Mouse (Mus musculus): Measurements from ENCODE around the gene Map4k2.

The Map4k2 gene

GRCm38 (mm10) chr19:6315573-6315972, 25.4 kb upstream of the Map4k2 start:
- no peak for DNase-seq (ENCODE audit: low spot score in 2 of 2)

DNA sequence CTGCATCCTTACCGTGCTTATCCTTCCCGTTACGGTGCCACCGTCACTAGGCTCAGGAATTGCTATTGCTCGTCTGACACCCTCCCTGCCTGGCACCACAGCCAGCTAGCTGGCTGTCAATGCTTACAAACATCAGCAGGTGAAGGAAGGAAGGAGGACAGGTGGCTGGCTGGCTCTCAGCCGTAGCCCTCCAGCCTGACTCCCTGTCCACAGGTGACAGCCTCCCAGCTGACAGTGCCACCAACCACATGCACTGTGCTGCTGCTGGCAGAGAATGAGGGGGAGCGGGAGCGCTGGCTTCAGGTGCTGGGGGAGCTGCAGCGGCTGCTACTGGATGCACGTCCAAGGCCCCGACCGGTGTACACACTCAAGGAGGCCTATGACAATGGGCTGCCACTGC, 22.8 kb upstream of the Map4k2 start:
- DNase-seq (ENCODE audit: low spot score in 2 of 2), result no peak

DNA sequence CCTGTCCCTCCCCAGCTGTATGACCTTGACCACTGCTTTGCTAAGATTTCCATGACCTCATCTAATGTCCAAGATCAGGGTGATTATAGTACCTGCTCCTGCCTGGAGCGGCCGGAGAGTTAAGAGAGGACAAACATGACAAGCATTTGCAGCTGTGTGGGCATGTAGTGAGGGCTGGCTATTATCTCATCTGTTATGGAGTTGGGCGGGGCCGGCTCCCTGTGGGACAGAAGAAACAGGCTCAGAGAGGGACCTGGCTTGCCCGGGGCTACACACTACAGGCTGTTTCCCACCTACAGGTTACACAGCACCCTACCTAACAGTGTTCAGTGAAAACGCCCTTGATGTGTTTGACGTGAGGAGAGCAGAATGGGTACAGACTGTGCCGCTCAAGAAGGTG, 19.6 kb upstream of the Map4k2 start:
- DNase-seq (ENCODE audit: low spot score in 2 of 2), result no peak

DNA sequence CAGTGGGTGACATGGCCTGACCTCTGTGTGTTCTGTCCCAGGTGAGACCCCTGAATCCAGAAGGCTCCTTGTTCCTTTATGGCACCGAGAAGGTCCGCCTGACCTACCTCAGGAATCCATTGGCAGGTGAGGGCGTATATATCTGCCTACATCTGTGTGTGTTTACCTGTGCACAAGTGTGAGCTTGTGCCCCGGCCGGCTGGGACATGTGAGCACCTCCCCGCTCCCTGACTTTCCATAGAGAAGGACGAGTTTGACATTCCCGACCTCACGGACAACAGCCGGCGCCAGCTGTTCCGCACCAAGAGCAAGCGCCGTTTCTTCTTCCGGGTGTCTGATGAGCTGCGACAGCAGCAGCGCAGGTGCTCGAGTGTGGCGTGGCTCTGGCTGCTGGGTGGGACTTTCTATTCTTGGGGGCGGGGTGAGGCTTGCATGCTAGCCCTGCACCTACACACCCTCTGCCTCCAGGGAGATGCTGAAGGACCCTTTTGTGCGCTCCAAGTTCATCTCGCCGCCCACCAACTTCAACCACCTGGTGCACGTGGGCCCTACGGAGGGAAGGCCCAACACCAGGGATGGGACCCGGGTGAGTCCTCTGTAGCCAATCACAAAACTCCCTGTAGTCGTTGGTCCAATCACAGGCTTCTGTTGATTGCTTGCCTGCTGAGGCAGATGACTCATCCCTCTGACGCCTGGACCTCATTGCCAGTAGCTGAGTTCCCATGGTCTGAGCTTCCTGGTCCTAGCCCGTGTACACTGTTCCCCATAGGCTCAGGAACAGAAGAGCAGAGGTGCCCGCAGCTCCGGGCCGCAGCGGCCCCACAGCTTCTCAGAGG, 18.9 kb upstream of the Map4k2 start:
- DNase-seq (ENCODE audit: low spot score in 2 of 2), result no peak

DNA sequence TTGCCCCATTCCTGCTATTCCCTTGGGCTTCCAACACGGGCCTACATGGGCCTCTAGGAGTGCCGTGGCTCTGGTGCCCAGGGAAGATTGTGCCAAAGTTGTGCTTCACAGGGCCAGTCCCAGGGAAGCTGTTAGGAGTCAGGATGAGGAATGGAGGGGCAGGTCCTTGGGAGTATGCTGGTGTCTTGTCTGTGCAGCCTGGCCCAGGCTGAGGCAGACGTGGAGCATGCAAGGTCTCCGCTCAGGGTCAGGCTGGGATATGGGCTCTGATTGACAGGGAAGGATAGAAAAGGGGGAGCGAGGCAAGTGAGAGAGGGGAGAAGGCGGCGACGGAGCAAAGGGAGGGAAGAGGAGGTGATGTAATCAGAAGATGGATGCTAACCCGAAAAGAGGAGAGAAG, 16.2 kb upstream of the Map4k2 start:
- DNase-seq (ENCODE audit: low spot score in 2 of 2), result no peak

DNA sequence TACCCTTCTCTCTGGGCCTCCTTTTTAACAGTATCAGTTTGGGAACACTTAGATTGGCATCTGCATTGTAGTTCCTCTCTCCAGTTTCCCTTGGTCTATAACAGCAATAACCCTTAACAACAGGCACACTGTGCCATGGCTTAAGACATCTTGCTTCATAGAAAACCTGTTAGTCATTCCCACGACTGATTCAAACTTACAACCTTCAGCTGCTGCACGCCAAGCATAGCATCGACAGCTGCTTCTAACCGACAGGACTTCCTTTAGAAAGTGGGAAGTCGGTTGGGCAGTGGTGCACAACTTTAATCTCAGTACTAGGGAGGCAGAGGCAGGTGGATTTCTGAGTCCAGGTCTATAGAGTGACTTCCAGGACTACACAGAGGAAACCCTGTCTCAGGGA, 9.8 kb upstream of the Map4k2 start:
- DNase-seq (ENCODE audit: low spot score in 2 of 2), result no peak

DNA sequence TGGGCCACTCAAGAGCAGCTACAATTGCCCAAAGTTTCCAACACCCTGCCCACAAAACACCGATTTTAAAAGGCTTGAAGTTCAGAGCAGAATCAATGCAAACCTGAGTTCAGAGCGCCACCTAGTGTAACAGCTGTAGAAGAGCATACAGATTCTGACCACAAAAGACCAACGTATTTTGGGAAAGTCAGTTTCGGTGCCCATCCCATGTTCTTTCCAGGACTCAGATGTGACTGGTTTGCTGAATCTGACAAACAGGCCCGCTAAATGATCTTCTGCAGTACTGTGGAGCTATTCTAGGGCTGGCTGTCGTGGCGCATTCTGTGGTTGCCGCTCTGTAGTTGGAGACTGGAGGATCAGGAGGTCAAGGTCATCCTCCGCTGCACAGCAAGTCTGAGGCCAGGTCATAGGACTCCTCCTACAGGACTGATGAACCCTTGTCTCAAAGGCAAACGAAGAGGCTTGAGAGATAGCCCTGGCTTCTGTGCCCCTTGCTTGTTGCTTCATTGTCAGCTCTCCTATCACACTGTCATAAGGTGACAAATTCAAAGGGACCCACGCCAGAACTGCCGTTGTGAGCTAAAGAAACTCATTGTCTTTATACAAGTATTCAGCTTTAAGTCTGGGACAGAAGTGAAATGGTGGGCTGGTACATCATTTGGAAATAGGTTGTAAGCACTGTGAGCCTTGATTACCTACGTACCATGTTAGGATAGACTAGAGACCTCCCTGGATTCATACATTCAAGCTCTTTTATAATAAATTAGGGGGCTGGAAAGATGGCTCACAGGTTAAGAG, 9.0 kb upstream of the Map4k2 start:
- DNase-seq (ENCODE audit: low spot score in 2 of 2), result no peak

- DNase-seq (ENCODE audit: low spot score in 2 of 2), result no peak
Observed at GRCm38 (mm10) chr19:6333761-6334595, 7.0 kb upstream of the Map4k2 start.

DNA sequence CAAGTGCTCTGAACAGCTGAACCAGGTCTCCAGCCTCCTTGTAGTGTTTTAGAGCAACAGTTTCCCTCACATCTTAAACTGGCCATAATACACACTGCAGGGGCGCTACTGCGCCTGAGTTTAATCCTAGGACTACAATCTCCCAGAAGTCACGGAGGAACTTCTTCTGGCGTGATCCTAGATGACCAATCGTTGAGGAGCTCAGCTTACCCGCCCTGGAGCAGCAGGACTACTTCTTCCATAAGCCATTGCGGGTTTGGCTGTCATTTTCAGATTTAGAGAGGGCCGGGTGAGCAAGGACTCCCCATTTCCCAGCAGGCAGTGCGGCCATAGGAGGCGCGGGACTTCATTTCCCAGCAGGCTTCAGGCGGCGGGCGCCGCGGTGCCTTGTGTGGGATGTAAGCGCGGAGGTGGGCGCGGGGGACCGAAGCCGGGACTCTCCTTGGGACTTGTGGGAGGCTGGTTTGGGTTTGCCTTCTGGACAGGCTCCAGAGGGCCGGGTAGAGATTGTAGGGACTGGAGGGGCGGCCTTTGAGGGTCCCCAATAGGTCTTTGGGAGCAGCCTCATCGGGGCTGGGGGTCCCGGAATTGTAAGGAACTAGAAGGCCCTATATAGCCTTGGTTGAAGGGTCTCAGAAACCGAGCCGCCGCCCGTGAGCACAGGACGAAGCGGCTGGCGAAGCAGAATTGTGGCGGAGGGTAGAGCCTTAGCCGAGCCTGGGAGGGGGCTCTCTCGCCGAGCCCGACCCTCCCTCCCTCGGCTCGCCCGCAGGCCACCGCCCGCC, 6.1 kb upstream of the Map4k2 start, which contains the start of gene Men1:
Gene Men1, plus strand, starts transcription at position 307 of the 785 bp plus-strand sequence.
- peak; percentile 96 to 97 for DNase-seq (ENCODE audit: low spot score in 2 of 2)

- DNase-seq (ENCODE audit: low spot score in 2 of 2), result no peak
Observed at GRCm38 (mm10) chr19:6335458-6335827, 5.5 kb upstream of the Map4k2 start.

DNA sequence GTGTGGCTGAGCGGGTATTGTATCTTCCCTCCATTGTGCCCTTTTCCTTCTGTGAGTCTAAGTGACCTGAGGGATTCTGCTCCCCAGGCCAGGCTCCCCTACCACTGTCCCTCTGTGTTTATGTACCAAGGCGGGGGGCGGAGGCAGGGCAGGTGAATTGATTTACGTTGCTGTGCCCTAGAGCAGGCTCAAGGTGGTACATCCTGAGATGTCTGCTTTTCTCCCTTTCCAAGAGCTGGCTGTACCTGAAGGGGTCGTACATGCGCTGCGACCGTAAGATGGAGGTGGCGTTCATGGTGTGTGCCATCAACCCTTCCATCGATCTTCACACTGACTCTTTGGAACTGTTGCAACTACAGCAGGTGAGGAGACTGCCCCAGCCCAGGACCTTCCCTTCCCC, 4.0 kb upstream of the Map4k2 start:
- no peak for DNase-seq (ENCODE audit: low spot score in 2 of 2)

DNA sequence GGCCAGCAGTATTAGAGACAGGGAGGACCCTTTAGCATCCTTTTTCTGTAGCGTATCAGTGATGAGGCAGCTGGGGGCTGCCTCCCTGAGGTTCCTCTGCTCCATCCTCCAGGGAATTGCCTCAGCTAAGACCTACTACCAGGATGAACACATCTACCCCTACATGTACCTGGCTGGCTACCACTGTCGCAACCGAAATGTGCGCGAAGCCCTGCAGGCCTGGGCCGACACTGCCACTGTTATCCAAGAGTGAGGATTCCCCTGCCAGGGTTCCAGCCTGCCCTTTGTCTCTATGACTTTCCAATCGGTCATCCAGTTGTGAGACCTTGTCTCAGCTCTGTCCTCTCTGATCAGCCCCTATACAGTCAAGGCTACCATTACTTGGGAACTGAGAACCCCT, 2.8 kb upstream of the Map4k2 start:
- no peak for DNase-seq (ENCODE audit: low spot score in 2 of 2)

DNA sequence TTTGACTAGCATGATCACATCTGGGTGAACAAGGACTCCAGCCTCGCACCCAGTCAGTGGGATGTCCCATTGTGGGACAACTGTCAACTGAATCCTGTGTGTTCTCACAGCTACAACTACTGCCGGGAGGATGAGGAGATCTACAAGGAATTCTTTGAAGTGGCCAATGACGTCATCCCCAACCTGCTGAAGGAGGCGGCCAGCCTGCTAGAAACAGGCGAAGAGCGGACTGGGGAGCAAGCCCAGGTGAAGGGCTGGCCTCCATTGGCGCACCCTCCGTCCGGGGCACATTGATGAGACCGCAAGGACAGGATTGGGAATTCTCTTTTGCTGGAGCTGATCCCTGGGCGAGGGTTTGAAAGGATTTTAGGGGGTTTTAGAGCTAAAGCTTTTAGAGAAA, 2.2 kb upstream of the Map4k2 start:
- no peak for DNase-seq (ENCODE audit: low spot score in 2 of 2)

DNA sequence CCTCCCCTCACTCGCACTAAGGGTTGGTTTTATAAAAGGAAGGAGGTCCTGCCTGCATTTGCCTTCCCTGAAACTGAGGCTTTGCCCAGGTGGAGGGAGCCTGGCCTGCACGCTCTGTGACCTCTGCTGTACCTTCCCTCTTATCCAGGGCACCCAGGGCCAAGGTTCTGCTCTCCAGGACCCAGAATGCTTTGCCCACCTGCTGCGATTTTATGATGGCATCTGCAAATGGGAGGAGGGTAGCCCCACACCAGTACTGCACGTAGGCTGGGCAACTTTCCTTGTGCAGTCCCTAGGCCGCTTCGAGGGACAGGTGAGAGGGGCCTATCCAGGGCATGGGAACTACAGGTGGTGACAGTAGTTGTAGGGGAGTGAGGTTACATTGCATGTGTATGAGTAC, 1.7 kb upstream of the Map4k2 start:
- DNase-seq (ENCODE audit: low spot score in 2 of 2), result no peak

GRCm38 (mm10) chr19:6339890-6340504, 938 bp upstream of the Map4k2 start:
- no peak for DNase-seq (ENCODE audit: low spot score in 2 of 2)

GRCm38 (mm10) chr19:6341453-6342077, 630 bp downstream of the Map4k2 start:
- DNase-seq (ENCODE audit: low spot score in 2 of 2), result no peak

- DNase-seq (ENCODE audit: low spot score in 2 of 2), result no peak
Observed at GRCm38 (mm10) chr19:6342276-6342933, 1.5 kb downstream of the Map4k2 start.

DNA sequence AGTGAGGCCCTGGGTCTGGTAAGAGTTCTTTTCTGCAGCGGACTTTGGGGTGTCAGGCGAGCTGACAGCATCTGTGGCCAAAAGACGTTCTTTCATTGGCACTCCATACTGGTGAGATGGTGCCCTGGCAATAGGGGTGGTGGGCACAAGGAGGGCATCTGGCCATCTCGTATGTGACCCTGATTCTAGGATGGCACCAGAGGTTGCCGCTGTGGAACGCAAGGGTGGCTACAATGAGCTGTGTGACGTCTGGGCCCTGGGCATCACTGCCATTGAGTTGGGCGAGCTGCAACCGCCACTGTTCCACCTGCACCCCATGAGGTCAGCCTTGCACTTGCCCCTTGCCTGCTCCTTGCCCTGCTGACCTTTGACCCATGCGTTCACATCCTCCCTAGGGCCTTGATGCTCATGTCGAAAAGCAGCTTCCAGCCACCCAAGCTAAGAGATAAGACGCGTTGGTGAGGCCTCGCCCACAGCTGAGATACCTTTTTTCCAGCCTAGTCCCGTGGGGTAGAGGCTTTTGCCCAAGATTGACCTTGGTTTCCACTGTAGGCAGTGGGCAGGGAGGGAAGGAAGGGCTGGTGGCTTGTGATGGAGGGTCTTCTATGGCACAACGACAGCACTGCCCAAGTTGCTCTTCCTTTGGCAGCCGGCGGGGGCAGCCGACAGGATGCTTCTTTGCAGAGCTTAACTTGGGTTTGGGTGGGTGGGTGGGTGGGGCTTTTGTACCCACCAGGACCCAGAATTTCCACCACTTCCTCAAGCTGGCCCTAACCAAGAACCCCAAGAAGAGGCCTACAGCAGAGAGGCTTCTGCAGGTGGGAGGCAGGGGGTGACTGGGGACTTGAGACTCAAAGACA, 2.4 kb downstream of the Map4k2 start:
- no peak for DNase-seq (ENCODE audit: low spot score in 2 of 2)

GRCm38 (mm10) chr19:6343996-6344395, 3.1 kb downstream of the Map4k2 start:
- DNase-seq (ENCODE audit: low spot score in 2 of 2), result no peak
